Mouse (Mus musculus) CD4-positive helper T cell, adult 2 months (primary cell): ENCODE data around the gene Mbtd1.

Experiments used
- DNase-seq: peaks from one replicate; pipeline ENCODE4 v3.0.0-alpha.2; 2012; ENCODE audit warnings: low read depth, missing footprints, low spot score

Mbtd1 gene

GRCm38 (mm10) chr11:93987026-93987425 lies 101.4 kb downstream of the Mbtd1 start:
- no peak for DNase-seq

- no peak for DNase-seq
Measured at GRCm38 (mm10) chr11:93987625-93988327, 102.1 kb downstream of the Mbtd1 start.

GRCm38 (mm10) chr11:93988328-93989062 lies 102.8 kb downstream of the Mbtd1 start:
- DNase-seq, result no peak

GRCm38 (mm10) chr11:93994531-93994930 lies 108.9 kb downstream of the Mbtd1 start:
- DNase-seq, result no peak

- peak; percentile 92 for DNase-seq
Measured at GRCm38 (mm10) chr11:93995111-93995719, 109.6 kb downstream of the Mbtd1 start.

- peak; percentile 97 for DNase-seq
Measured at GRCm38 (mm10) chr11:93995720-93996305, 110.2 kb downstream of the Mbtd1 start, which contains the start of gene Spag9. Gene Spag9 (plus strand): TSS chr11:93996091.
